In genomic region chr2:105399085-105399891, GRCm38 (mm10) we compare ENCODE assay signal across 8 mouse cellular contexts. TPM values are rescaled to one million over a fixed set of nuclear protein-coding genes. Genes with fewer than 3 reads are reported as not detected.
A peak's percentile ranks its signal among the peaks of the same experiment; 100 is the strongest.
DNase-seq lines count a peak whose midpoint lies in the region; ATAC-seq and TF ChIP-seq lines count a peak whose summit lies in the region.

Gene Rcn1 (minus strand): TSS chr2:105399319.

- ATAC-seq in common myeloid progenitor, adult 5-6 weeks (replicated peaks; ENCODE audit: low read depth, poor library complexity, severe bottlenecking) = peak; percentile 79
- peak; percentile 93 for ATAC-seq in hindbrain, embryonic 16.5 days
- peak; percentile 72 for ATAC-seq in megakaryocyte progenitor cell, adult 5-6 weeks (replicated peaks; ENCODE audit: poor library complexity)

- H3K9ac ChIP-seq in hindbrain, embryonic 16.5 days (ENCODE audit: low read depth, low read length) = peak within 1 kb of the TSS; percentile 81

- H3K27ac ChIP-seq in gastrocnemius, adult 2 months = peak within 1 kb of the TSS; percentile 88
- peak within 1 kb of the TSS; percentile 79 for H3K27ac ChIP-seq in hindbrain, embryonic 16.5 days (ENCODE audit: low read depth, low read length)

- peak within 1 kb of the TSS; percentile 94 for H3K4me3 ChIP-seq in gastrocnemius, adult 2 months
- H3K4me3 ChIP-seq in hindbrain, embryonic 16.5 days (ENCODE audit: low read length) = peak within 1 kb of the TSS; percentile 73

- H3K9me3 ChIP-seq in hindbrain, embryonic 16.5 days (ENCODE audit: control insufficient read depth, low read length) = no peaks in the 10 kb centered on the region

- peaks cover 8% of the 10 kb centered on the region for H3K4me1 ChIP-seq in hindbrain, embryonic 16.5 days (ENCODE audit: control insufficient read depth, insufficient read depth, low read depth, low read length)

- no peak for TF ChIP-seq CTCF in gastrocnemius, adult 2 months (IDR thresholded peaks at IDR 0.05)

- WGBS in hindbrain, embryonic 16.5 days = 1% methylated on average over 42 of the region's 57 CpGs

- no peaks in the 10 kb centered on the region; the same call in 1 of the 2 replicates for H3K27me3 ChIP-seq in hindbrain, embryonic 16.5 days (replicated peaks; ENCODE audit: control insufficient read depth, insufficient read depth, low read length)

- peak within 1 kb of the TSS; percentile 93 for H3K4me2 ChIP-seq in hindbrain, embryonic 16.5 days (ENCODE audit: low read length)

- intact Hi-C loops in gastrocnemius, adult 2 months (cut with DNase I) = no loop called here
- intact Hi-C loops in left cerebral cortex, postnatal 10 days (cut with DNase I) = no loop called here

- no peaks in the 10 kb centered on the region for H3K36me3 ChIP-seq in hindbrain, embryonic 16.5 days (ENCODE audit: control insufficient read depth, insufficient read depth, low read length)

- peak; percentile 87 for DNase-seq in adipocyte (ENCODE audit: low spot score)
- DNase-seq in gastrocnemius, adult 2 months = peak; percentile 83
- DNase-seq in left cerebral cortex, postnatal 10 days (ENCODE audit: extremely low spot score in 1 of 2, low spot score in 2 of 2) = peak; percentile 13 to 86
- DNase-seq in right cerebral cortex, postnatal 25 days = peak; percentile 67
- DNase-seq in urinary bladder, postnatal 4 days (ENCODE audit: low spot score in 2 of 2) = peak; percentile 88 to 90

RNA-seq across cellular contexts. Expression of gene Rcn1, which starts in this region (rescaled TPM):
- total RNA-seq in common myeloid progenitor, adult 5-6 weeks (2017) = 54.8 and 60.9 TPM in 2 replicates
- 1 to 10 TPM; 6.6 to 9.4 TPM for total RNA-seq in gastrocnemius, adult 2 months (2021)
- polyA plus RNA-seq in hindbrain, embryonic 16.5 days (2015; fragmentation: Nextera tagmentation; extraction: Ambion mirVana) = 76.2 and 80.0 TPM in 2 replicates
- total RNA-seq in left cerebral cortex, postnatal 10 days (2021) = 10 to 100 TPM; 47.1 to 53.3 TPM
- total RNA-seq in megakaryocyte progenitor cell, adult 5-6 weeks (2015) = 18.1 and 22.9 TPM in 2 replicates
- total RNA-seq in megakaryocyte progenitor cell, adult 5-6 weeks (2017) = 41.0 and 49.9 TPM in 2 replicates

Comparison
In these comparisons a context has a peak if more than half of its experiments do, and no peak if none do; other contexts are left out.
1. Peak in every context shown above with its lines: DNase-seq, ATAC-seq, H3K4me3 ChIP-seq and H3K27ac ChIP-seq.